In genomic region chr6:140995340-140996135, GRCm38 (mm10) we compare ENCODE assay signal across 8 mouse cellular contexts.
DNase-seq lines count a peak whose midpoint lies in the region.

No protein-coding gene starts in this region.

- DNase-seq in heart, adult 8-10 months (ENCODE audit: low spot score): peak; percentile 7
- DNase-seq in heart, embryonic 10.5 days (ENCODE audit: low spot score): no peak
- peak; percentile 22 for DNase-seq in ZHBTc4 (ENCODE audit: low read depth, low spot score)
- peak; percentile 36 for DNase-seq in forelimb bud, embryonic 11.5 days (ENCODE audit: low read depth, low spot score)
- peak; percentile 57 for DNase-seq in lung, postnatal 36 days
- DNase-seq in urinary bladder, adult 18-20 months (ENCODE audit: low spot score in 2 of 2): no peak
- no peak for DNase-seq in spleen, adult 18-20 months
- no peak for DNase-seq in kidney, adult 8-10 months

- H3K4me1 ChIP-seq in heart, embryonic 10.5 days: peaks cover 6% of the 10 kb centered on the region; the same call in 1 of the 2 replicates

- no peaks in the 10 kb centered on the region for H3K36me3 ChIP-seq in heart, embryonic 10.5 days

- H3K9me3 ChIP-seq in heart, embryonic 10.5 days: no peaks in the 10 kb centered on the region

- WGBS in heart, embryonic 10.5 days: 69% methylated on average over 14 of the region's 14 CpGs

- H3K27ac ChIP-seq in heart, embryonic 10.5 days: no peak overlapping the region

- H3K4me3 ChIP-seq in heart, embryonic 10.5 days: no peak overlapping the region

- no peaks in the 10 kb centered on the region for H3K27me3 ChIP-seq in heart, embryonic 10.5 days (ENCODE audit: insufficient read depth, poor library complexity, severe bottlenecking)

Comparison
In these comparisons a context has a peak if more than half of its experiments do, and no peak if none do; other contexts are left out.
1. DNase-seq: peak in heart, adult 8-10 months (single experiment), ZHBTc4 (single experiment), forelimb bud, embryonic 11.5 days (single experiment) and lung, postnatal 36 days (single experiment); none in heart, embryonic 10.5 days (single experiment), urinary bladder, adult 18-20 months (0 of 2), spleen, adult 18-20 months (0 of 2) and kidney, adult 8-10 months (0 of 2).